Mouse (Mus musculus) lung, postnatal 0 days (tissue): ENCODE measurements around the gene Ubiad1.

Experiments
- CTCF ChIP-seq: IDR thresholded peaks from 2 replicates; pipeline ENCODE4 v1.5.1; 2016; ENCODE audit warnings: antibody characterized with exemption, mild to moderate bottlenecking
- EP300 ChIP-seq: IDR thresholded peaks from 2 replicates; pipeline ENCODE4 v1.6.1; 2016; ENCODE audit warnings: antibody characterized with exemption, mild to moderate bottlenecking, control low read depth

- TF ChIP-seq CTCF (no peak), EP300 (no peak)
Measured at GRCm38 (mm10) chr4:148432488-148432887, 12.1 kb downstream of the Ubiad1 start.
